Mouse (Mus musculus) left cerebral cortex, postnatal 10 days (tissue): Measurements from ENCODE around the gene Sval3. TPM values are rescaled to one million over a fixed set of nuclear protein-coding genes. Genes with fewer than 3 reads are reported as not detected.

Experiments
- DNase-seq, 2 experiments: peaks; one replicate each; pipeline ENCODE4 v3.0.0; 2021 to 2022; ENCODE audit warnings: low spot score in 2 of 2, mixed read lengths in 1 of 2; ENCODE audit errors: extremely low spot score in 1 of 2
- intact Hi-C: fragments of 180-260 bp; cut with DNase I; formaldehyde crosslinking; loops from one replicate; pipeline ENCODE4 v1.15.1; 2025
- total RNA-seq, 2 experiments: library from RNA; stranded (reverse); gene quantifications; 2 replicates each; pipeline ENCODE4 v1.2.3; 2021

Sval3 gene
- not detected for total RNA-seq

DNA sequence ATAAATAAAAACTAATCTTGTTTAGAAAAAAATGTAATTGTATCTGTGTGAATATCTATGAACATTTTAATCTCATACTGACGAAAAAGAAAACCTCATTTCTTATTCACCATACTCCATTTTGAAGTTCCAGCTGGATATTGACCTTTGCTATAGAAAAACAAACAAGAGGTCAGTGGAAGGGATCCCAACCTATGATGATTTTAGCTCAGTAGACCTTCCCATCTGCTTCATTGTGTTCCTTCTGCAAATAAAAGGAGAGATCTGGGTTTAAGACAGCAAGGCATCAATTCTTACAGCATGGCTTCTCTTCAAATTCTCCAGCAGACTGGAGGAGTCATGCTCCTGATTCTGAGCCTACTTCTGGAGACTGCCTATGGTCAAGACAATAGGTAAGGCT is at the start of gene Sval3:
Sval3 (plus strand) TSS at position 301 of the 400 bp plus-strand sequence.
- intact Hi-C loops, result no loop called here
- DNase-seq, result no peak

GRCm38 (mm10) chr6:41951330-41951729 is 16.6 kb upstream of the Sval3 start, which contains the start of gene Sval1:
Sval1 (plus strand) TSS chr6:41951630.
- no peak for DNase-seq
- intact Hi-C loops, result no loop called here

Other genes starting within 250 kb of the Sval3 start
- gene Olfr459, start 193.0 kb upstream of the Sval3 start, total RNA-seq, result not detected
- not detected for gene Pip, start 120.6 kb upstream of the Sval3 start, total RNA-seq
- not detected for gene Sval2, start 115.2 kb upstream of the Sval3 start, total RNA-seq
- gene Sval1, start 16.5 kb upstream of the Sval3 start, total RNA-seq, result not detected
- not detected for gene Sva, start 70.3 kb downstream of the Sval3 start, total RNA-seq
- gene Tas2r139, start 172.8 kb downstream of the Sval3 start, total RNA-seq, result not detected
- not detected for gene Tas2r144, start 247.2 kb downstream of the Sval3 start, total RNA-seq